Mouse (Mus musculus) kidney, postnatal 14 days (tissue): ENCODE results near the gene Slc13a4.

Source experiments
- DNase-seq: peaks from one replicate; pipeline ENCODE4 v3.0.0; 2022; ENCODE audit warnings: mixed read lengths

Gene Slc13a4

DNA sequence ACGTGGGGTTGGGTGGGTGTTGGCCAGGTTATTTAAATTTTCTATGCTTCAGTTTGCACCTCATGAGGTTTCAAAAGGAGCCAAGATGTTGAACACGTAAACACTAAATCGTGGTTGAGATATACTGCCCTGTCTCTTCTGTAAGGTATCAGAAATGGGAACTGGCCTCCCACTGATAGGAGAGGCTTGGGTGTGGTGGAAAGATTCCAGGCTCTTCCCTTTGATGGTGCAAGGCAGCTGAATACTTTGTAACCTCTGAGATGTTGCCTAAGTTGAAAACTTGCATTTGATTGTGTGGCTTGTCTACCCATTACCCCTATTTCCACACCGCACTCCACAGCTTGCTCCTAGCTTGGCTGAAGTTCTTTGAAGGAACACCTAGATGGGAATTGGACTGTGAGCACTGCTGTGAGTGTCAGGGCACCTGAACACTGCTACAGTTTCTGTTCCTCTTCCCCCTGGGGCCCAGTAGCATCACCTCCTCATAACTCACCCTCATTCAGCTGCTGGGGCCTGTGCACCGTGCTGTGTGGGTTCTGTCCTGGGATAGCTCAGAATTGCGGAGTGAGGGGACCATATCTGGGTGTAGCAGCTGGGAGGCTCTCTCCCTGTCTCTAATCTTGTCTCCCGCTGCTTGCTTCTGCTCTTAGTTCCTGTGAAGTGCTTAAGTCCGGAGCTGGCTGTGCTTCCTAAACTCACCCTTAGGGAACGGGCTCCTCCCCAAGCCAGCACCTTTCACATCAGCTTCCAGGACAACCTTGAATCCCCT is 53.6 kb downstream of the Slc13a4 start:
- no peak for DNase-seq

DNA sequence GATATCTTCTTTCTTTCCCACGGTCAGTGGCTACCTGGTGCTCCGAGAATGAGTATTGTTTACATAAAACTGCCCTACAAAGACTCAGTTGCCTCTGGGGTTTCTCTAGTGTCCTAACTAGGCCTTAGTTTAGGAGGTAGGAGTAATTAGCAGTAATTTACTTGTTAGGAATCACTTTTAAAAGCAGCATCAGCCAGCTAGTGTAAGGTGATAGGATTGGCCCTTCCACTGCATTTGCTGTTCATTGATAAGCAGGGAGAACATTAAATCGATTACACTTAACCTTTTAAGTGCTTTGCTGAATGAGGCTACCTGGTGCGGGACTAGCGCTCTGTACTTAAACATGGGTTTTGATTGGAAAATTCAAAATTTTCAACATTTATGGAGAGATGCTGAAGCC is 54.5 kb downstream of the Slc13a4 start:
- no peak for DNase-seq

DNA sequence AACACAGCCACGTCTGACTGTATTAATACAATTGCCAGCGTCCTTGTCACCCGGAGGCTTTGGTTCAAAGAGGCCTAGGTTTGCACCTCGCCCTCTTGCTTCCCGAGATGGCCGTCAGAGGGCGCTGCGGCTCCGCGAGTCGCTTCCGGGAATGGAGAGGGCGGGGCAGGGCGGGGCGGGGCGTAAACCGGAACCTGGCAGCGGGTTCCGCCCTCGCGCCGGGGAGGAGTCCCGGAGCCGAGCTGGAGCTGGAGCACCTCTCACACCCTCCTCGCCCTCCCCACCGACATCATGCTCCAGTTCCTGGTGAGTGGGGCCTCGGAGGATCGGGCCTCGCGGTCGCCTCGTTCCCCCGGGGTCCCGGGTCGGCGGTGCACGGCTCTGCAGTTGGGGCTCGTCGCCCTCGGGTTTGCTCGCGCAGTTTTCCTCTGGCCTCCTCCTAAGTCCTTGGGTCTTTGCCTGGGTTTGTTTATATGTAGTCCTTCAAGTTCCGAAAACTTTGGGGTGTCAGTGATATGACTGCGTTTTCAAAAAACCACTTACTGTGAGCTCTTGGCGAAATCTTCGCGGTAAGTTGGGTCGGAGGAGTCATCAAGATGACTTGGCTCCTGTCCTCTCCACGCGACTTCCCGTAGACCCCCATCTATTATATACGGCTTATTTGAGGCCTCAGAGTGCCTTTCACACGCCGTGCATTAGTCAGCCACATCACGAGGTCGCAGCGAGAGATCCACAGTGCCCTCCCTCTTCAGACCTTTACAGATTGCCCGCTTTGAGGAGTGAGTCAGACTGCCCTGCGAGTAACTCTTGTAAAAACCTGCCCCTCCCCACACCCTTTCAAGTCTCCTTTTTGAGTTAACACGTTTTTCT is 55.2 kb downstream of the Slc13a4 start:
- DNase-seq, result peak; percentile 93

DNA sequence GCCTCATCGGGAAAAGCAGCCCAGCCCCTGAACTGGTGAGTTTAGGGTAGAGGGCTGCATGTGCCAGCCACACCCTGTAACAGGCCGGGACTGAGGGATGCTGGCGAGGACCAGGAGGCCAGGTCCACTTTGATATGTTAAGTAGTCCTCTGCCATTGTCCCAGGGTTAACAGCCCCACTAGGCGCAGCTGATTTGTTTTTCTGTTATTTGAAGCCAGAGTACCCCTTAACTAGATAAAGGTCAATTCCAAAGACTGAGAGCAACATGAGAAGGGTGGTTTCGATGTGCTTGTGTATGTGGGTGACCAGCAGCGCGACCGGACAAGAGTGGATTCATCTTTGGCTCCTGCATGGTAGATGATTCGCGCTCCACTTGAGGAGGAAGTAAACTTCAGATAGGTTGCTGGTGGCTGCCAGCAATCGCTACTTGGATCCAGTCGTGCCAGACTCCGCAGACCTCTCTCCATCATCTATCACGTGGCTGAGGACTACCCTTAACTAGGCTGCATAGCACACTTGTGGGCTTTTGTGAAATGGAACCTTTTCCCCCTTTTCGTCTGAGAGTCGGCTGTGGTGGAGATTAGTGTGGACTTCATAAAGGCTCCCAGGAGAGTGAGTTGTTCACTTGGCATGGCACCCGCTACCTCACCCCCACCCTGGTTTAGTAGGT is 56.0 kb downstream of the Slc13a4 start:
- no peak for DNase-seq

DNA sequence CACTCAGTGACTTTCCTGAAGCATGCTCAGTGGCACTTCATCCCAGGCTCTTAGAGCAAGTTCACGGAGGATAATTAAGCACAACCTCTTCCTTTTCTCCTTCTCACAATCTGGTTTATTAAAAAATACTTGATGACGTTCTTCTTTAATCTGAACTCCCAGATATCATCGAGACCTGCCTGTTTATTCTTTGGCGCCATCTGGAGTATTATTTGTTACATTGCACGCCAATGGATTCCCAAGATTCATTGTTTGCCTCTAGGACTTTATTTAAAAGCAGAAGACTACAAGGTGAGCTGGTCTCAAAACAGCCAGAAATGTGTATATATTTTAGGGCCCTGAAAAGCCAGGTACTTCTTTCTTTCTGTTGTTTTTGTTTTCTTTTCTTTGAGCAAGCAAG is 62.8 kb downstream of the Slc13a4 start:
- no peak for DNase-seq

DNA sequence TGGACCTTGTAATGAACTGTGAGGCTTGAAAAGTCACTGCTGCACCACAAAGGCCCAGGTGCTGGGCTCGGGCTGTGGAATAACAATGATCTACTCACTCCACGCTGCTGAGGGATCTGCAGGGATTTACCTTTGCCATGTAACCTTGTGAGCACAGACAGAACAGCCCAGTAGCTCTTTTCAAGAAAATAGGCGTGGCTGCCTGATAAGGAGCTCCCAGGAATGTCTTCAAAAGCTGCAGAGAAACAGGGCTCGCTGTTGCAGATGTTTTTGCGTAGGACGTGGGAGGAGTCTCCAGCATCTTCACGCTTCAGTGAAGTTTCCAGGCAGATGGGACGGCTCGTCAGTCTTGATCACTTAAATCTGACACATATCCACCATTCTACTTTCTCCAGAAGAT is 63.9 kb downstream of the Slc13a4 start:
- DNase-seq, result no peak

DNA sequence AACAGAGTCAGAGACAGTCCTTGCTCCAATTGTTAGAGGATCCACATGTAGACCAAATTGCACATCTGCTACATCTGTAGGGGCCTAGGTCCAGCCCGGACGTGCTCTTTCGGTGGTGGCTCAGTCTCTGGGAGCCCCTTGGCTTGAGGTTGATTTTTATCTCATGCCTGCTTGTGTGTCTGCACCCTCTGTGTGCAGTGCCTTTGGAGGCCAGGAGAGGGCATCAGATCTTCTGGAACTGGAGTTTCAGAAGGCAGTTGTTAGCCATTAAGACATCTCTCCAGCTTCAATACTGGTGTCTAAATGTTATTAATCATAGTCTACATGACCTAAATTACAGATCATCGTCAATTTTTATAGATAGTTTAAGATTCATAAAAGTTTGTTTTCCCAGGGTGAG is 64.7 kb downstream of the Slc13a4 start:
- no peak for DNase-seq

DNA sequence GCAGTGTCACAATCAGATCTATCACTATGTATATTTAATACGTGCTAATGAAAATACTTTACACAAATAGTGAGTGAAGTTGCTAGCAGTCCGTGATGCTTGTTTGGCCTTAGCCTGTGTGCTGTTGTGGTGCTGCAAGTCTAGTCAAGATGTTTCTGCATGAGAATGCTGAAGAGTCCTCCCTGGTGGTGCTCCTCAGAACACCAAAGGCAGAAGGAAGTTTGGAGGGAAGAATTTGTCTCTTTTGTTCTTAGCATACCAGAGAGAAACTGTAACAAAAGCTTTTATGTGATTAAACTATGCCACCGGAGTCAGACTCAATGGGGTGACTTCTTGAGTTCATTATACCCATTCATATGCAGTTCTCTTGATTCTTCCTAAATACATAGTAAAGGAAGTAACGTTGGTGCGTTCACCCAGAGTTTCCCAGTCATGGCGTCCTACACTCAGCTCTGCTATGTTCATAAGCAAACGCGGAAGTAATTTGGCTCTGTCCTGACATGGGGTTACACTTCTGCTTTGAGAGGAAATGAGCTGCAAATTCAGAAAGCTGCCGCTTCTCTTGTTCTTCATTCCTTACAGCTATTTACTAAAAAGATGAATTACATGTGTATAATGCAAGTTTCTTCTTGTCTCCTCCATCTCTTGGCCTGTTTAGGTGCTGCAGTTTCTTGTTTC is 71.7 kb downstream of the Slc13a4 start:
- DNase-seq, result no peak

DNA sequence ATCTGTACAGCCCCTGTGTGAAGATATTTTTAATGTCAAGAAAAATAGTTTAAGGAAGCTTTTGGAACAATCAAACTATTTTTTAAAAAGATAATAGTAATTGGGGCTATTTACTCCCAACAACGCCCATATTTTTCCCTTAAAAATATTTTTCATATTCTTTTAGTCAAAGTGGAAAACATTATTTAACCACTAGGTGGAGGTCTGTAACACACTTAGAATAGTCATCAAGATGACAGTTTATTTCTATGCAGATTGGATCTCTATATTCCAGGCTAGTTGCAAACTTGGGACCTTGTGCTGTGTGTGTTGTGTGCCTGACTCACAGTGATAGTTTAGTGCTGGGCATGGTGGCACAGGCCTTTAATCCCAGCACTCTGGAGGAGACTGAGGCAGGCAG is 78.5 kb downstream of the Slc13a4 start:
- DNase-seq, result no peak

DNA sequence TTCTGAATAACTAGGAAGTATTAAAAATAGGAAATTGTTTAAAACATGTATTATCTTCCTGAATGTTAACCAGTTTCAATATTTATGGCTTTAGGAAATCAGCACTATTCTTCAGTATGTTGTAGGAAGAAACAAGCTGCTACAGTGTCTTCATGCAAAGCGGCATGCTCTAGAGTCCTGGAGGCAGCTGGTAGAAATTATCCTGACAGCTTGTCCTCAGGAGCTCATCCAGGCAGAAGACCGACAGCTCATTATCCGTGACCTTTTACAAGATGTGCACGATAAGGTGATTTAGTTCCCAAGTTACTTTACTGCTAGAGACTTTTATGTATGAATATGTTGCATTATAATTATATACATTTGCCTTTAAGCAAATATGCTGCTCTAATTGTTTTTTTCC is 82.2 kb downstream of the Slc13a4 start:
- no peak for DNase-seq
